Comparison of ENCODE assay signal across 26 mouse cellular contexts in genomic region chr11:111290537-111290936, GRCm38 (mm10).
DNase-seq lines count a peak whose midpoint lies in the region; ATAC-seq and TF ChIP-seq lines count a peak whose summit lies in the region.
"Had no signal": no experiment of that assay in that cellular context is flagged by ENCODE, and none has a peak within 500 bp of the region (broad histone marks: within the 10 kb centered on the region; RNA-seq: fewer than 3 reads in every experiment).

No protein-coding gene starts in this region.

- no peak for TF ChIP-seq CTCF in liver, postnatal 0 days (IDR thresholded peaks at IDR 0.05; ENCODE audit: low read depth)
- no peak for TF ChIP-seq CTCF in bone marrow macrophage, adult 2 months (IDR thresholded peaks at IDR 0.05; ENCODE audit: low read depth, low read length)

- peak; percentile 23 for ATAC-seq in liver, postnatal 0 days
- no peak for ATAC-seq in liver, embryonic 12.5 days
- ATAC-seq in granulocyte monocyte progenitor cell, adult 5-6 weeks (replicated peaks; ENCODE audit: poor library complexity, severe bottlenecking): peak; percentile 98
- ATAC-seq in neutrophil, adult 5-6 weeks (ENCODE audit: extremely low read depth, insufficient number of reproducible peaks, low FRiP score, poor library complexity, severe bottlenecking): peak; percentile 56; the same call in 1 of the 2 replicates
- ATAC-seq in CD4-positive, CD25-positive, alpha-beta regulatory T cell, adult 4 months: no peak
- ATAC-seq: forebrain, embryonic 16.5 days; intestine, embryonic 16.5 days; midbrain, embryonic 13.5 days had no signal

- H3K9me3 ChIP-seq in liver, postnatal 0 days (ENCODE audit: low read length): no peaks in the 10 kb centered on the region
- H3K9me3 ChIP-seq in liver, embryonic 12.5 days (replicated peaks): no peaks in the 10 kb centered on the region
- H3K9me3 ChIP-seq: embryonic facial prominence, embryonic 13.5 days; stomach, embryonic 15.5 days had no signal

- no peak for TF ChIP-seq POLR2A in bone marrow macrophage, adult 2 months (IDR thresholded peaks at IDR 0.05; ENCODE audit: borderline replicate concordance, low read depth, low read length)

- H3K27ac ChIP-seq in liver, postnatal 0 days (ENCODE audit: low read depth): no peak overlapping the region
- H3K27ac ChIP-seq in liver, embryonic 12.5 days: no peak overlapping the region
- H3K27ac ChIP-seq in bone marrow macrophage, adult 2 months (ENCODE audit: insufficient read depth, low read depth, low read length): peak overlapping the region; percentile 85
- H3K27ac ChIP-seq: embryonic facial prominence, embryonic 13.5 days; gastrocnemius, adult 2 months; heart, adult 2 months; hindbrain, embryonic 13.5 days; layer of hippocampus, adult 2 months; midbrain, embryonic 13.5 days; stomach, embryonic 15.5 days had no signal

- no peak overlapping the region for H3K9ac ChIP-seq in liver, postnatal 0 days (replicated peaks)
- no peak overlapping the region for H3K9ac ChIP-seq in liver, embryonic 12.5 days
- H3K9ac ChIP-seq: embryonic facial prominence, embryonic 13.5 days; heart, embryonic 12.5 days; hindbrain, embryonic 13.5 days; midbrain, embryonic 13.5 days; stomach, embryonic 15.5 days had no signal

- H3K4me3 ChIP-seq in liver, postnatal 0 days (ENCODE audit: low read depth, low read length): no peak overlapping the region
- H3K4me3 ChIP-seq in liver, embryonic 12.5 days: no peak overlapping the region
- H3K4me3 ChIP-seq in bone marrow macrophage, adult 2 months (ENCODE audit: insufficient read depth, low read length): no peak overlapping the region
- H3K4me3 ChIP-seq: embryonic facial prominence, embryonic 13.5 days; erythroblast, embryonic 14.5 days; gastrocnemius, adult 2 months; heart, adult 2 months; heart, embryonic 12.5 days; hindbrain, embryonic 13.5 days; layer of hippocampus, adult 2 months; midbrain, embryonic 13.5 days; stomach, embryonic 15.5 days had no signal

- H3K4me2 ChIP-seq in liver, postnatal 0 days (ENCODE audit: low read depth, low read length): no peak overlapping the region
- H3K4me2 ChIP-seq in liver, embryonic 12.5 days: no peak overlapping the region
- H3K4me2 ChIP-seq: embryonic facial prominence, embryonic 13.5 days; heart, embryonic 12.5 days; hindbrain, embryonic 13.5 days; midbrain, embryonic 13.5 days; stomach, embryonic 15.5 days had no signal

- DNase-seq in liver, postnatal 0 days: no peak
- DNase-seq: adrenal gland, adult 8-10 months; cerebellum, adult 11 months; cerebellum, adult 9-10 months; gastrocnemius, adult 2 months; gastrocnemius, postnatal 36 days; heart, adult 2 months; heart, postnatal 4 days; kidney, postnatal 25 days; left cerebral cortex, postnatal 4 days; right cerebral cortex, postnatal 25 days had no signal

- no peaks in the 10 kb centered on the region for H3K36me3 ChIP-seq in liver, postnatal 0 days (replicated peaks; ENCODE audit: insufficient read depth, low read length)
- H3K36me3 ChIP-seq in liver, embryonic 12.5 days: no peaks in the 10 kb centered on the region
- H3K36me3 ChIP-seq: embryonic facial prominence, embryonic 13.5 days; G1E; heart, embryonic 12.5 days; hindbrain, embryonic 13.5 days; midbrain, embryonic 13.5 days; stomach, embryonic 15.5 days had no signal

- no peaks in the 10 kb centered on the region for H3K4me1 ChIP-seq in liver, postnatal 0 days (ENCODE audit: insufficient read depth)
- H3K4me1 ChIP-seq in liver, embryonic 12.5 days: no peaks in the 10 kb centered on the region
- H3K4me1 ChIP-seq in bone marrow macrophage, adult 2 months (ENCODE audit: control insufficient read depth, insufficient read depth, low read length): peaks cover 14% of the 10 kb centered on the region
- H3K4me1 ChIP-seq: embryonic facial prominence, embryonic 13.5 days; heart, embryonic 12.5 days; hindbrain, embryonic 13.5 days; midbrain, embryonic 13.5 days; stomach, embryonic 15.5 days had no signal

- TF ChIP-seq EP300 in liver, postnatal 0 days (IDR thresholded peaks at IDR 0.05; ENCODE audit: low read depth): no peak

- no peaks in the 10 kb centered on the region for H3K27me3 ChIP-seq in liver, postnatal 0 days (ENCODE audit: insufficient read depth, low read length)
- no peaks in the 10 kb centered on the region for H3K27me3 ChIP-seq in liver, embryonic 12.5 days (replicated peaks)
- H3K27me3 ChIP-seq: embryonic facial prominence, embryonic 13.5 days; heart, embryonic 12.5 days; hindbrain, embryonic 13.5 days; midbrain, embryonic 13.5 days; stomach, embryonic 15.5 days had no signal

Comparison
In these comparisons a context has a peak if more than half of its experiments do, and no peak if none do; other contexts are left out.
1. ATAC-seq: peak in liver, postnatal 0 days (single experiment), granulocyte monocyte progenitor cell, adult 5-6 weeks (single experiment) and neutrophil, adult 5-6 weeks (single experiment); none in liver, embryonic 12.5 days (single experiment) and CD4-positive, CD25-positive, alpha-beta regulatory T cell, adult 4 months (single experiment).